Mouse (Mus musculus) forebrain, embryonic 13.5 days (tissue): Measurements from ENCODE around the gene Gbgt1. TPM values are rescaled to one million over a fixed set of nuclear protein-coding genes. Genes with fewer than 3 reads are reported as not detected.

Source experiments
- ATAC-seq: fragments of 200-750 bp; cut with Nextera tagmentation; 2 replicates; pipeline ENCODE4 v1.8.0; 2017
- H3K27ac ChIP-seq: fragments of 300-500 bp; sonication (generic); 2 replicates; pipeline ENCODE4 v1.5.1; 2015; ENCODE audit warnings: inconsistent platforms, mild to moderate bottlenecking, moderate library complexity
- H3K27me3 ChIP-seq: fragments of 300-500 bp; sonication (generic); 2 replicates; pipeline ENCODE4 v1.6.1; 2015; ENCODE audit warnings: mild to moderate bottlenecking, inconsistent platforms
- H3K36me3 ChIP-seq: fragments of 300-500 bp; sonication (generic); 2 replicates; pipeline ENCODE4 v1.6.1; 2015; ENCODE audit warnings: mild to moderate bottlenecking, inconsistent platforms; ENCODE audit not compliant: poor library complexity, severe bottlenecking
- H3K4me1 ChIP-seq: fragments of 300-500 bp; sonication (generic); 2 replicates; pipeline ENCODE4 v1.6.1; 2015; ENCODE audit warnings: inconsistent platforms
- H3K4me2 ChIP-seq: fragments of 300-500 bp; sonication (generic); 2 replicates; pipeline ENCODE4 v1.6.1; 2015; ENCODE audit warnings: inconsistent platforms, mild to moderate bottlenecking, moderate library complexity
- H3K4me3 ChIP-seq: fragments of 300-500 bp; sonication (generic); 2 replicates; pipeline ENCODE4 v1.5.1; 2015; ENCODE audit warnings: mild to moderate bottlenecking, inconsistent platforms
- H3K9ac ChIP-seq: fragments of 300-500 bp; sonication (generic); 2 replicates; pipeline ENCODE4 v1.6.1; 2015; ENCODE audit warnings: mild to moderate bottlenecking, inconsistent platforms
- H3K9me3 ChIP-seq: fragments of 300-500 bp; sonication (generic); replicated peaks from 2 replicates; pipeline ENCODE4 v1.6.1; 2016; ENCODE audit warnings: inconsistent platforms
- WGBS: fragments of 180-500 bp; shearing (Covaris S2); methylation state at CpG from one replicate; pipeline ENCODE4 v1.1.7; 2015; 5-methylcytosine and 5-hydroxymethylcytosine counted together
- polyA plus RNA-seq: library from polyadenylated mRNA; unstranded; fragments of >200 nt; fragmentation: Nextera tagmentation; extraction: Ambion mirVana; gene quantifications from 2 replicates; pipeline ENCODE4 v1.2.1, GENCODE M21; 2015

The Gbgt1 gene
- polyA plus RNA-seq, result 0.43 TPM in 1 of 2 replicates, not detected in the other

GRCm38 (mm10) chr2:28496671-28497070, at the start of gene Gbgt1:
Gbgt1 (plus strand) TSS chr2:28496891.
- Histone ChIP-seq H3K27ac (no peak within 1 kb of the TSS), H3K4me1 (no peaks in the 10 kb centered on the region), H3K4me2 (no peak within 1 kb of the TSS), H3K4me3 (no peak within 1 kb of the TSS), H3K36me3 (no peaks in the 10 kb centered on the region), H3K9ac (no peak within 1 kb of the TSS), H3K9me3 (no peaks in the 10 kb centered on the region; the same call in 1 of the 2 replicates), H3K27me3 (no peaks in the 10 kb centered on the region)
- 80% methylated on average over 5 of the region's 5 CpGs for WGBS
- ATAC-seq, result no peak

GRCm38 (mm10) chr2:28447315-28447670, 49.4 kb upstream of the Gbgt1 start:
- peak; percentile 72 for ATAC-seq
- Histone ChIP-seq H3K4me3 (peak overlapping the region; percentile 73), H3K4me2 (peak overlapping the region; percentile 93), H3K27ac (peak overlapping the region; percentile 55), H3K9me3 (no peaks in the 10 kb centered on the region), H3K36me3 (peaks cover 27% of the 10 kb centered on the region), H3K9ac (peak overlapping the region; percentile 89), H3K4me1 (peaks cover 15% of the 10 kb centered on the region), H3K27me3 (no peaks in the 10 kb centered on the region)
- WGBS, result 4% methylated on average over 11 of the region's 11 CpGs

- H3K4me3 ChIP-seq, result no peak overlapping the region
- H3K4me2 ChIP-seq, result no peak overlapping the region
- H3K4me1 ChIP-seq, result peaks cover 8% of the 10 kb centered on the region
- H3K27ac ChIP-seq, result no peak overlapping the region
- WGBS, result 90% methylated on average over 11 of the region's 11 CpGs
- H3K9me3 ChIP-seq, result no peaks in the 10 kb centered on the region
- no peak overlapping the region for H3K9ac ChIP-seq
- H3K36me3 ChIP-seq, result peaks cover 46% of the 10 kb centered on the region
- no peaks in the 10 kb centered on the region for H3K27me3 ChIP-seq
- ATAC-seq, result no peak
These were observed 45.0 kb upstream of the Gbgt1 start for GRCm38 (mm10) chr2:28451663-28452062.

GRCm38 (mm10) chr2:28453539-28453938, 43.2 kb upstream of the Gbgt1 start:
- WGBS, result 90% methylated on average over 6 of the region's 6 CpGs
- H3K9ac ChIP-seq, result no peak overlapping the region
- ATAC-seq, result no peak
- no peak overlapping the region for H3K4me3 ChIP-seq
- no peaks in the 10 kb centered on the region for H3K9me3 ChIP-seq
- no peaks in the 10 kb centered on the region for H3K27me3 ChIP-seq
- H3K36me3 ChIP-seq, result peaks cover 46% of the 10 kb centered on the region
- H3K27ac ChIP-seq, result no peak overlapping the region
- no peak overlapping the region for H3K4me2 ChIP-seq
- no peaks in the 10 kb centered on the region for H3K4me1 ChIP-seq

- Histone ChIP-seq H3K9ac (no peak overlapping the region), H3K4me3 (no peak overlapping the region), H3K36me3 (peaks cover 26% of the 10 kb centered on the region), H3K9me3 (no peaks in the 10 kb centered on the region), H3K4me1 (no peaks in the 10 kb centered on the region), H3K27me3 (no peaks in the 10 kb centered on the region), H3K27ac (no peak overlapping the region), H3K4me2 (no peak overlapping the region)
- WGBS, result 74% methylated on average over 1 of the region's 1 CpGs
- ATAC-seq, result no peak
These were observed 40.1 kb upstream of the Gbgt1 start for GRCm38 (mm10) chr2:28456616-28457015.

- Histone ChIP-seq H3K27ac (no peak overlapping the region), H3K4me2 (no peak overlapping the region), H3K4me3 (no peak overlapping the region), H3K27me3 (peaks cover 7% of the 10 kb centered on the region; the same call in 1 of the 2 replicates), H3K9me3 (no peaks in the 10 kb centered on the region), H3K36me3 (peaks cover under 1% of the 10 kb centered on the region), H3K9ac (no peak overlapping the region), H3K4me1 (peaks cover 16% of the 10 kb centered on the region)
- ATAC-seq, result no peak
- WGBS, result 47% methylated on average over 3 of the region's 3 CpGs
These were observed 32.8 kb upstream of the Gbgt1 start for GRCm38 (mm10) chr2:28463919-28464318.

GRCm38 (mm10) chr2:28464919-28465318, 31.8 kb upstream of the Gbgt1 start:
- Histone ChIP-seq H3K4me1 (peaks cover 20% of the 10 kb centered on the region), H3K36me3 (peaks cover 11% of the 10 kb centered on the region), H3K27ac (no peak overlapping the region), H3K4me3 (no peak overlapping the region), H3K4me2 (no peak overlapping the region), H3K9ac (no peak overlapping the region), H3K27me3 (peaks cover 7% of the 10 kb centered on the region; the same call in 1 of the 2 replicates), H3K9me3 (no peaks in the 10 kb centered on the region)
- 84% methylated on average over 9 of the region's 9 CpGs for WGBS
- no peak for ATAC-seq

GRCm38 (mm10) chr2:28465836-28466518, 30.7 kb upstream of the Gbgt1 start, which contains the start of gene 1700007K13Rik:
1700007K13Rik (minus strand) TSS chr2:28466332.
- Histone ChIP-seq H3K27me3 (peaks cover 7% of the 10 kb centered on the region; the same call in 1 of the 2 replicates), H3K4me2 (peak within 1 kb of the TSS; percentile 55), H3K9me3 (no peaks in the 10 kb centered on the region), H3K27ac (0 out of 2 replicates have a peak within 1 kb of the TSS, but pooled peaks have one; percentile 7), H3K4me3 (peak within 1 kb of the TSS; percentile 15; the same call in 1 of the 2 replicates), H3K36me3 (peaks cover 21% of the 10 kb centered on the region), H3K4me1 (peaks cover 20% of the 10 kb centered on the region), H3K9ac (0 out of 2 replicates have a peak within 1 kb of the TSS, but pooled peaks have one; percentile 17)
- ATAC-seq, result peak; percentile 68
- 5% methylated on average over 25 of the region's 25 CpGs for WGBS

GRCm38 (mm10) chr2:28467860-28468485, 28.7 kb upstream of the Gbgt1 start, which contains the start of gene Mrps2:
Mrps2 (plus strand) TSS chr2:28468066.
- WGBS, result under 1% methylated on average over 49 of the region's 52 CpGs
- H3K27ac ChIP-seq, result no peak within 1 kb of the TSS

GRCm38 (mm10) chr2:28468486-28469225, 28.0 kb upstream of the Gbgt1 start:
- peaks cover 44% of the 10 kb centered on the region for H3K36me3 ChIP-seq
- WGBS, result 55% methylated on average over 18 of the region's 18 CpGs
- H3K9ac ChIP-seq, result peak overlapping the region; percentile 98
- no peak overlapping the region for H3K27ac ChIP-seq
- peak overlapping the region; percentile 83 for H3K4me2 ChIP-seq
- peaks cover 7% of the 10 kb centered on the region; the same call in 1 of the 2 replicates for H3K27me3 ChIP-seq
- H3K9me3 ChIP-seq, result peaks cover 11% of the 10 kb centered on the region
- ATAC-seq, result no peak
- peak overlapping the region; percentile 96 for H3K4me3 ChIP-seq
- H3K4me1 ChIP-seq, result peaks cover 20% of the 10 kb centered on the region

More at GRCm38 (mm10) chr2:28467860-28468485, 28.7 kb upstream of the Gbgt1 start, which contains the start of gene Mrps2:
- ATAC-seq, result peak; percentile 93
- Histone ChIP-seq H3K4me2 (peak within 1 kb of the TSS; percentile 83), H3K36me3 (peaks cover 40% of the 10 kb centered on the region), H3K9me3 (peaks cover 8% of the 10 kb centered on the region), H3K27me3 (peaks cover 7% of the 10 kb centered on the region; the same call in 1 of the 2 replicates), H3K4me1 (peaks cover 20% of the 10 kb centered on the region), H3K4me3 (peak within 1 kb of the TSS; percentile 96), H3K9ac (peak within 1 kb of the TSS; percentile 98)

GRCm38 (mm10) chr2:28469461-28469860, 27.2 kb upstream of the Gbgt1 start:
- H3K27ac ChIP-seq, result no peak overlapping the region
- H3K27me3 ChIP-seq, result peaks cover 7% of the 10 kb centered on the region; the same call in 1 of the 2 replicates
- no peak overlapping the region; the same call in 1 of the 2 replicates for H3K4me2 ChIP-seq

More at GRCm38 (mm10) chr2:28469461-28469860, 27.2 kb upstream of the Gbgt1 start:
- peaks cover 11% of the 10 kb centered on the region for H3K9me3 ChIP-seq
- H3K4me3 ChIP-seq, result peak overlapping the region; percentile 96; the same call in 1 of the 2 replicates
- peaks cover 44% of the 10 kb centered on the region for H3K36me3 ChIP-seq
- no peak overlapping the region for H3K9ac ChIP-seq
- no peak for ATAC-seq
- WGBS, result 97% methylated on average over 14 of the region's 14 CpGs
- peaks cover 20% of the 10 kb centered on the region for H3K4me1 ChIP-seq
